Mouse (Mus musculus) forebrain, embryonic 15.5 days (tissue): ENCODE results near the gene Alms1. TPM values are rescaled to one million over a fixed set of nuclear protein-coding genes. Genes with fewer than 3 reads are reported as not detected.
"Not testable (repeated sequence)": the region's sequence is repeated elsewhere in the genome, so short reads cannot be mapped to it uniquely, and the experiment has no call there.

ENCODE experiments used
- ATAC-seq: fragments of 200-750 bp; cut with Nextera tagmentation; replicated peaks from 2 replicates; pipeline ENCODE4 v1.8.0; 2017; ENCODE audit warnings: mild to moderate bottlenecking, moderate TSS enrichment, moderate library complexity
- H3K27ac ChIP-seq: fragments of 300-500 bp; sonication (generic); replicated peaks from 2 replicates; pipeline ENCODE4 v1.5.1; 2015; ENCODE audit warnings: mild to moderate bottlenecking, inconsistent platforms
- H3K27me3 ChIP-seq: fragments of 300-500 bp; sonication (generic); 2 replicates; pipeline ENCODE4 v1.6.1; 2015; ENCODE audit warnings: inconsistent platforms
- H3K36me3 ChIP-seq: fragments of 300-500 bp; sonication (generic); 2 replicates; pipeline ENCODE4 v1.6.1; 2015; ENCODE audit warnings: mild to moderate bottlenecking, inconsistent platforms
- H3K4me1 ChIP-seq: fragments of 300-500 bp; sonication (generic); 2 replicates; pipeline ENCODE4 v1.6.1; 2015; ENCODE audit warnings: inconsistent platforms
- H3K4me2 ChIP-seq: fragments of 300-500 bp; sonication (generic); replicated peaks from 2 replicates; pipeline ENCODE4 v1.6.1; 2015; ENCODE audit warnings: mild to moderate bottlenecking, inconsistent platforms
- H3K4me3 ChIP-seq: fragments of 300-500 bp; sonication (generic); 2 replicates; pipeline ENCODE4 v1.5.1; 2015; ENCODE audit warnings: mild to moderate bottlenecking, inconsistent platforms
- H3K9ac ChIP-seq: fragments of 300-500 bp; sonication (generic); replicated peaks from 2 replicates; pipeline ENCODE4 v1.6.1; 2015; ENCODE audit warnings: mild to moderate bottlenecking, inconsistent platforms
- H3K9me3 ChIP-seq: fragments of 300-500 bp; sonication (generic); 2 replicates; pipeline ENCODE4 v1.6.1; 2016; ENCODE audit warnings: inconsistent platforms
- WGBS: fragments of 180-500 bp; shearing (Covaris S2); methylation state at CpG from one replicate; pipeline ENCODE4 v1.1.7; 2015; ENCODE audit warnings: mixed read lengths; 5-methylcytosine and 5-hydroxymethylcytosine counted together
- polyA plus RNA-seq: library from polyadenylated mRNA; unstranded; fragments of >200 nt; fragmentation: Nextera tagmentation; extraction: Ambion mirVana; gene quantifications from 2 replicates; pipeline ENCODE4 v1.2.1, GENCODE M21; 2015

The Alms1 gene
- polyA plus RNA-seq, 1 experiment from 2014 or later: 5.9 TPM

DNA sequence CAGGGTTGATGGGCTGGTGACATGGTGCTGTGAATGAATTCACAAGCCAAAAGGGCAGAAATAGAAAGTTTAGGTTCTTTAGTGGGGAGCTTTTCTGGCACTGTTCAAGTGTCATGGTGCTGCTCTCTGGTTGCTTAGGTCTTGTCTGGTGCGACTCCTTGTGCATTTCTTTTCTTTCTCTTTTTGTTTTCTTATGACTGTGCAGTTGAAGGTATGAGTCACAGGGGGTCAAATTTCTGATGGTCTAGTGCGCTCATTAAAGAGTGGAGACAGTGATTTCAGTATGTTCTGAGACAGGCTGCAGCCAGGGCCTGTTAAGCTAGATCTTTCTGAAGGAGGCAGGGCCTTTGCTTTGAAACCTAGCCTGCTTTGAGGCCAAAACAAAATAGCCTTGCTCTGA, 2.8 kb downstream of the Alms1 start:
- peaks cover 24% of the 10 kb centered on the region for H3K4me1 ChIP-seq
- H3K9me3 ChIP-seq: no peaks in the 10 kb centered on the region
- ATAC-seq: no peak
- peak overlapping the region; percentile 15; the same call in 1 of the 2 replicates for H3K9ac ChIP-seq
- H3K27me3 ChIP-seq: no peaks in the 10 kb centered on the region
- no peak overlapping the region for H3K4me3 ChIP-seq
- no peaks in the 10 kb centered on the region for H3K36me3 ChIP-seq
- peak overlapping the region; percentile 53; the same call in 1 of the 2 replicates for H3K4me2 ChIP-seq
- H3K27ac ChIP-seq: no peak overlapping the region
- WGBS: 50% methylated on average over 2 of the region's 2 CpGs

DNA sequence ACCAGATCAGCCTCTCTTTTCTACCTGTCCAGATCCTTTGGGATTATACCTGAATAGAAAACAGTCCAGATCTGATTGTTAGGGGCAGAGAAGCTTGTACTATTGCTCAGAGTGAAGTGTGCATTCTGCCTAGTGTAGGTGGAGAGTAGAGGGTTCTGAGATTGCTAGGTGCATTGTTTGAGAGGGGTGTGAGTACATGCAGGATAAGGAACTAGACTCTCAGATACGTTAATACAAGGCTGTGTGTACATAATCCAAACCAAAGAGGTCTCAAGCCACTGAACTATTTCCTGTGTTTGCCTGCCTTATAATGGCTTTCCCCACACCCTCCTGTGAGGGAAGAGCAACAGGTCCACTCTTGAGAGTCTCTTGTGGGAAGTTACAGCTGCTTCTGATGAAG, 12.0 kb downstream of the Alms1 start:
- H3K4me1 ChIP-seq: no peaks in the 10 kb centered on the region
- no peaks in the 10 kb centered on the region for H3K27me3 ChIP-seq
- no peaks in the 10 kb centered on the region for H3K9me3 ChIP-seq
- H3K27ac ChIP-seq: no peak overlapping the region
- peaks cover 8% of the 10 kb centered on the region; the same call in 1 of the 2 replicates for H3K36me3 ChIP-seq
- no peak overlapping the region for H3K9ac ChIP-seq
- H3K4me2 ChIP-seq: no peak overlapping the region
- no peak overlapping the region for H3K4me3 ChIP-seq
- 59% methylated on average over 1 of the region's 1 CpGs for WGBS
- ATAC-seq: no peak

DNA sequence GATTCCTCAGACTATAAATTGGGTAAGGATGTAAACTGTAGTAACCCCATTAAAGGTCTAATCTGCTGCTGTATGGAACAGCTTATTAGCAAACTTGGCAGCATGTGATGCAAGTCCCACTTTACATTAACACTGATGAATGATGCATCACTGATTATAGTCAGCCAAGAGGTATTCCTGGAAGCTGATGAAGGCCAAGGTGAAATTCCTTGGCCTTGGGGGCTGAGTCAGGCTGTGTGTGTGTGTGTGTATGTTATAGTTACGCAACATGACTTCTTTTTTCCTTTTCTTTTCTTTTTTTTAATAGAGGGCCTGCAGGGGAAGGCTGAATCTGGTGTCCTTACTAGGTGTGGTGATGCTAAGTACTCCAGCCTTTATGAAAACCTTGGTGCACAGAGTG, 23.2 kb downstream of the Alms1 start:
- peaks cover 37% of the 10 kb centered on the region for H3K36me3 ChIP-seq
- no peak for ATAC-seq
- no peak overlapping the region for H3K9ac ChIP-seq
- H3K27me3 ChIP-seq: no peaks in the 10 kb centered on the region
- H3K9me3 ChIP-seq: no peaks in the 10 kb centered on the region
- 97% methylated on average over 1 of the region's 1 CpGs for WGBS
- no peak overlapping the region for H3K4me3 ChIP-seq
- no peaks in the 10 kb centered on the region for H3K4me1 ChIP-seq
- no peak overlapping the region for H3K27ac ChIP-seq
- no peak overlapping the region for H3K4me2 ChIP-seq

DNA sequence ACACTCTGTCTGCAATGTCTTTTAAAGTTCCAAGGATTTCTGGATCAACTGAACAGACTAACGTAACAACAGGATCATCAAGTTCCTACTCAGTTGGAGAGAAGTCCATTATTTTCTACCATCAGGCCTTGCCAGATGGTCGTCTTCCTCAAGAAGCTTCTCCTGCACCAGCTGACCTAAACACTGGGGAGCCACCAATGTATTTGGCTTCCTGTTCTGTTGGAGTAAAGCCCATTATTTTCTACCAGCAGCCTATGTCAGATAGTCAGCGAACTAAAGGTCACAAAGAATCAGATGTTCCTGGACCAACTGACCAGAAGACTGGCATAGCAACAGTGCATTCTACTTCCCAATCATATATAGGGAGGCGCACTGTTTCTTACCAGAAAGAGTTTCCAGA, 33.5 kb downstream of the Alms1 start:
- H3K9me3 ChIP-seq: no peaks in the 10 kb centered on the region
- peaks cover 67% of the 10 kb centered on the region for H3K36me3 ChIP-seq
- H3K4me1 ChIP-seq: no peaks in the 10 kb centered on the region
- H3K27me3 ChIP-seq: no peaks in the 10 kb centered on the region
- no peak overlapping the region for H3K4me2 ChIP-seq
- ATAC-seq: no peak
- H3K9ac ChIP-seq: no peak overlapping the region
- H3K27ac ChIP-seq: no peak overlapping the region
- WGBS: 96% methylated on average over 4 of the region's 4 CpGs
- H3K4me3 ChIP-seq: no peak overlapping the region

DNA sequence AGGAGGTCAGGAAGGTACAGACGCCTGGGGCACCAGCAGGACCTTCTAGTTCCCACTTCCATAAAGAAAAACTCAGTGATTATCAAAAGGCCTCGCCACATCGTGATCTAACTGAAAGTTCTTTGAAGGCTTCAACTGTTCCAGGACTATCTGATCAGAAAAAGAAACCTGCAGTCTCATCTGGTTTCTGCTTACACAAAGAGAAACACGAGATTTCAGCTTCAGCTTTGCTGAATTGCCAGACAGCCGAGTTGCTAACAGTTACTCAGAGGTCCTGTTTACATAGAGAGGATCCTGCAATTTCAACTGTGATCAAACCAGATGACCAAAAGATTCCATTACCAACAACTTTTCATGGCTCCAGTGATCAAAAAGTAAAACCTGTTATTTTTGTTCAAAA, 34.3 kb downstream of the Alms1 start:
- ATAC-seq: no peak
- Histone ChIP-seq H3K9ac (no peak overlapping the region), H3K27ac (no peak overlapping the region), H3K36me3 (peaks cover 61% of the 10 kb centered on the region), H3K9me3 (no peaks in the 10 kb centered on the region), H3K4me1 (no peaks in the 10 kb centered on the region), H3K4me2 (no peak overlapping the region), H3K4me3 (no peak overlapping the region), H3K27me3 (no peaks in the 10 kb centered on the region)
- WGBS: 95% methylated on average over 5 of the region's 5 CpGs

DNA sequence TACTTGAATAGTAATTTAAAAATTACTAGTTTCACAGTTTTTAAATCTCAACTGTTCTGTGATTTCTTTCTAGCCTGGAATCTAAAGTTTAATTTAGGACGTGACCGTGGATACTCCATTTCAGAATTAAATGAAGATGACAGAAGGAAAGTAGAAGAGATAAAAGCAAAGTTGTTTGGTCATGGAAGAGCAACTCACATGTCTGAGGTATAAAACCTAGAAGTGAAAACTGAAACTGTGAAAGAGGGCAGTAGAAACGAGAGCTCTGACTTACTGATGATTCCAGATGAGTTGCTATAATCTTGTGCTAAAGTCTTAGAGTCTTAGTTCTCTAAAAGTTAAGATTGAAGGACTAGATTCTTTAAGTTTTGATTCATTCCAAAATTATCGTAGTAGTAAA, 37.2 kb downstream of the Alms1 start:
- Histone ChIP-seq H3K4me3 (no peak overlapping the region), H3K27ac (no peak overlapping the region), H3K4me2 (no peak overlapping the region), H3K9ac (no peak overlapping the region), H3K36me3 (peaks cover 68% of the 10 kb centered on the region), H3K4me1 (no peaks in the 10 kb centered on the region), H3K27me3 (no peaks in the 10 kb centered on the region), H3K9me3 (no peaks in the 10 kb centered on the region)
- ATAC-seq: no peak
- 96% methylated on average over 4 of the region's 4 CpGs for WGBS

DNA sequence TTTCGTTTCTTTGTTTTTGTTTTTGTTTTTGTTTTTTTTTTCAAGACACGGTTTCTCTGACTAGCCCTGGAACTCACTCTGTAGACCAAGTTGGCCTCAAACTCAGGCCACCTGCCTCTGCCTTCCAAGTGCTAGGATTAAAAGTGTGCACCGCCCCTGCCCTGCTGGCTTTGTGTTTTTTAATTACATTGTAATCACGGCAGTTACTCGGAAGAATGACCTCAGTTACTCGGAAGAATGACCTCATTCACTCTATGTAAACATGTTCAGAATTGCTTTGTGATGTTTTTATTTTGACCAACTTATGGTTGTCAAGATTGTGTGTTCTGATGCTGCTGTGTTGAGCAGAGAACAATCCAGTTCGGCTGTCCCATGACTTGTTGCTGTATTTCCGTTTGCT, 45.8 kb downstream of the Alms1 start:
- Histone ChIP-seq H3K27me3 (no peaks in the 10 kb centered on the region), H3K9me3 (no peaks in the 10 kb centered on the region), H3K27ac (no peak overlapping the region), H3K4me2 (no peak overlapping the region), H3K4me1 (no peaks in the 10 kb centered on the region), H3K4me3 (no peak overlapping the region), H3K36me3 (peaks cover 19% of the 10 kb centered on the region), H3K9ac (no peak overlapping the region)
- 12% methylated on average over 8 of the region's 8 CpGs for WGBS
- no peak for ATAC-seq

DNA sequence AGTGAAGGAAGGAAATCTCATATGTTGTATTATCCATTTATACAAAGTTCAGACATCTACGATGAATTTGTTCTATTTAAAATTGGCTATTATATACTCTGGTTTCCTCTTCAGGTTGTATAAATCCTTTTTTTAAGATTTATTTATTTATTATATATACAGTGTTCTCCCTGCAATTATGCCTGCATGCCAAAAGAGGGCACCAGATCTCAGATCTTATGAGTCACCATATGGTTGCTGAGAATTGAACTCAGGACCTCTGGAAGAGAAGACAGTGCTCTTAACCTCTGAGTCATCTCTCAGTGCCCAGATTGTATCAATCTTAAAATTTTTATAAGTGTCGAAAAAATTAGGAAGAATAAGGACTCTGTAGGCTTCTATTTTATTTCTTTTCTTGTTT, 65.9 kb downstream of the Alms1 start:
- no peak overlapping the region for H3K27ac ChIP-seq
- H3K36me3 ChIP-seq: peaks cover 14% of the 10 kb centered on the region
- no peak for ATAC-seq
- no peaks in the 10 kb centered on the region for H3K27me3 ChIP-seq
- no peak overlapping the region for H3K9ac ChIP-seq
- no peak overlapping the region for H3K4me3 ChIP-seq
- 99% methylated on average over 2 of the region's 2 CpGs for WGBS
- no peaks in the 10 kb centered on the region for H3K4me1 ChIP-seq
- no peak overlapping the region for H3K4me2 ChIP-seq
- H3K9me3 ChIP-seq: no peaks in the 10 kb centered on the region

DNA sequence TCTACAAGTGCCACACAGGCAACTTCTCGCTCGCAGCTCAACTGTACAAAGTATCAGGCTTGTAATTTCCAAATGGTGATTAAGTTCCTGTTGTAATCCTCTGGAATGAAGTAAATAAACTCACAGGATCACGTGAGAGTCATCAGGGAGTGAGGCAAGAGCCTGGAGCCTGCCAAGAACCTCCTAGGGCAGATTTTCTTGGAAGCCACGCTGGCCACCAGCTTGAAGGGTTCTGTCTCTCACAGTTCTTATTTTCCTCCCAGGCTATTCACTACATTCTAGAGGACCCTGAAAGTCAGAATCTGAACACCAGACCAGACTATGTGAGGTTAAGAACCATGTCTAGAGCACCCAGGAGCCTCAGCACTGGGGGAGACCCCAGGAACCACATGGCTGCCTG, 114.6 kb downstream of the Alms1 start:
- H3K4me1 ChIP-seq, H3K9ac ChIP-seq, H3K27ac ChIP-seq, H3K27me3 ChIP-seq, H3K4me2 ChIP-seq, H3K9me3 ChIP-seq, H3K4me3 ChIP-seq, ATAC-seq, H3K36me3 ChIP-seq: not testable (repeated sequence)
- WGBS: 85% methylated on average over 2 of the region's 4 CpGs

DNA sequence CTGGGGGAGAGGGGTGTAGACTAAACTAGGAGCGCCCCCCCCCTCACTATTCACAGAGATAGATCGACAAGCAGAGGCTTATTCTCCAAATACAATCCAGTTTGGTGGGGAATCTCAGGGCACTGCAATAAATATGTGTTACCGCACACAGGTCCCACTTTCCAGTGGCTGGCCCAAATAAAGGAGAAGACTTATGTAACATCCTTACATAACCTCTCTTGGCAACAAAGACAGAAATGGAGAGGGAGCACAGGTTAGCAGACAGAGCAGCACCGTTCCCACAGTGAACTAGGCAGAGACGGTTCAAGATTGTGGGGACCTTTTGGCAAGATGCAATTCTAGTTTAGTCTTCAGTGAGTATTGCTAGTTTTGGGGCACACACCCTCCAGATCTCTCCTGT, 121.9 kb downstream of the Alms1 start:
- not testable (repeated sequence) for H3K4me3 ChIP-seq, H3K9ac ChIP-seq, H3K27me3 ChIP-seq, H3K27ac ChIP-seq, H3K4me1 ChIP-seq, ATAC-seq, H3K36me3 ChIP-seq, H3K9me3 ChIP-seq, H3K4me2 ChIP-seq
- 93% methylated on average over 5 of the region's 5 CpGs for WGBS

DNA sequence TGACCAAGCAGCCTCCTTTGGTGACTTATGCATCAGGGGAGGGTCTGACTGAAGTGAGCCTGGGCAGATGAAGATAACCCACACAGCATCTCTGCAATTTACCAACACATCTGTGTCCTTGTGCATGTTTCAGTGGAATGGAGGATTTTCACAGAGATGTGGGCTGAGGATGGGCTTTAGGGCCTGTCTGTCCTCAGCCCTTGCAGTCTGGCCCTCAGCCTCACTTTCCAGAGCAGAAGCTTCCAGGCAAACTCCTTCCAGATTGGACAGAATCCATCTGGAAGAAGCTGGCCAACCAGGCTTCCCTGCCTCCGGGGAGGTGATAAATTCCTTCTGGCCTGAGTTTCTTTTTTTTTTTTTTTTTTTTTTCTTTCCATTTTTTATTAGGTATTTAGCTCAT, 122.3 kb downstream of the Alms1 start:
- H3K4me1 ChIP-seq, H3K9ac ChIP-seq, ATAC-seq, H3K4me2 ChIP-seq, H3K36me3 ChIP-seq, H3K27me3 ChIP-seq, H3K27ac ChIP-seq, H3K4me3 ChIP-seq, H3K9me3 ChIP-seq: not testable (repeated sequence)
- 63% methylated on average over 1 of the region's 1 CpGs for WGBS

DNA sequence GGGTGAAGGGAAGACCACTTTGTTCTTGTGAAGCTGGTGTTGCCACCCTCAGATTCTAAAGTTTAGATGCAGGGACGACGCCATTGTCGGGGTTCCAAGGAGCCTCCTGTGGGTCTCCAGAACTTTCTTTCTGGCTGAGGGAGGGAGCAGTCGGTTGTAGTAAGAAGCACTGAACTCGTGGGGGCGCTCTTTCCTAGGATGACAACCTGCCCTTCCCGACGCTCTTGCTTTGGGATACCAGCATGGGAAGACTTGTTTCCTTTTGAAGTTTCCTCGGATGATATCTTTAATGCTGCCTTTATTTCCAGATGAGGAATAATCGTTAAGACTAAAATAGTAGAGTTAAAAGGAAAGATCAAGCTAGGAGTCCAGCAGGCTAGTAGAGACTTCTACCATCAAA, 125.8 kb downstream of the Alms1 start, which contains the start of gene Nat8f7:
Nat8f7 (minus strand) TSS at position 101 of the 400 bp plus-strand sequence.
- not testable (repeated sequence) for H3K4me2 ChIP-seq, H3K4me1 ChIP-seq, H3K9me3 ChIP-seq, H3K36me3 ChIP-seq, H3K27me3 ChIP-seq, H3K9ac ChIP-seq, ATAC-seq, H3K27ac ChIP-seq, H3K4me3 ChIP-seq
- WGBS: 88% methylated on average over 10 of the region's 10 CpGs
